Mouse (Mus musculus): ENCODE results near the gene Chd9.

Gene Chd9

DNA sequence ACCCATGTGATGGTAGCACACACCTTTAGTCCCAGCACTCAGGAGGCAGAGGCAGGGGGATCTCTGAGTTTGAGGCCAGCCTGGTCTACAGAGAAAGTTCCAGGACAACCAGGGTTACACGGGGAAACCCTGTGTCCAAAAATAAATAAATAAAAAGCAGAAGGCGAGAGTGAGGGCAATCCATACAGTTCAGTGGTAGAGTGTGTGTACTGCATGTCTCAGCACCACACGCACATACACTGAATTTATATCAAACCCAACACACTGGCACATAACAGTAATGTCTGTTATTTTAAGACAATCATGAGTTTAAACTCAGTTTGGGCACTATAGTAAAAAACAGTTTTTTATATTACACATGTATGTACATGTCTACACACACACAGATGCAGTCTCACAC, 153.9 kb downstream of the Chd9 start:
- DNase-seq = no peak

GRCm38 (mm10) chr8:91019726-91020125, 191.6 kb downstream of the Chd9 start:
- peak; percentile 54 for DNase-seq

GRCm38 (mm10) chr8:91034417-91034816, 206.3 kb downstream of the Chd9 start:
- DNase-seq = no peak

GRCm38 (mm10) chr8:91036905-91037304, 208.8 kb downstream of the Chd9 start:
- no peak for DNase-seq

GRCm38 (mm10) chr8:91038637-91039036, 210.5 kb downstream of the Chd9 start:
- DNase-seq = no peak

GRCm38 (mm10) chr8:91046370-91046769, 218.2 kb downstream of the Chd9 start:
- no peak for DNase-seq

GRCm38 (mm10) chr8:91051037-91051436, 222.9 kb downstream of the Chd9 start:
- peak; percentile 52 for DNase-seq

GRCm38 (mm10) chr8:91054418-91054817, 226.3 kb downstream of the Chd9 start:
- no peak for DNase-seq

GRCm38 (mm10) chr8:91056848-91057247, 228.7 kb downstream of the Chd9 start:
- no peak for DNase-seq

- no peak for DNase-seq
These were observed 231.0 kb downstream of the Chd9 start for GRCm38 (mm10) chr8:91059086-91059578.

- DNase-seq = no peak
These were observed 231.8 kb downstream of the Chd9 start for GRCm38 (mm10) chr8:91059884-91060510.

DNA sequence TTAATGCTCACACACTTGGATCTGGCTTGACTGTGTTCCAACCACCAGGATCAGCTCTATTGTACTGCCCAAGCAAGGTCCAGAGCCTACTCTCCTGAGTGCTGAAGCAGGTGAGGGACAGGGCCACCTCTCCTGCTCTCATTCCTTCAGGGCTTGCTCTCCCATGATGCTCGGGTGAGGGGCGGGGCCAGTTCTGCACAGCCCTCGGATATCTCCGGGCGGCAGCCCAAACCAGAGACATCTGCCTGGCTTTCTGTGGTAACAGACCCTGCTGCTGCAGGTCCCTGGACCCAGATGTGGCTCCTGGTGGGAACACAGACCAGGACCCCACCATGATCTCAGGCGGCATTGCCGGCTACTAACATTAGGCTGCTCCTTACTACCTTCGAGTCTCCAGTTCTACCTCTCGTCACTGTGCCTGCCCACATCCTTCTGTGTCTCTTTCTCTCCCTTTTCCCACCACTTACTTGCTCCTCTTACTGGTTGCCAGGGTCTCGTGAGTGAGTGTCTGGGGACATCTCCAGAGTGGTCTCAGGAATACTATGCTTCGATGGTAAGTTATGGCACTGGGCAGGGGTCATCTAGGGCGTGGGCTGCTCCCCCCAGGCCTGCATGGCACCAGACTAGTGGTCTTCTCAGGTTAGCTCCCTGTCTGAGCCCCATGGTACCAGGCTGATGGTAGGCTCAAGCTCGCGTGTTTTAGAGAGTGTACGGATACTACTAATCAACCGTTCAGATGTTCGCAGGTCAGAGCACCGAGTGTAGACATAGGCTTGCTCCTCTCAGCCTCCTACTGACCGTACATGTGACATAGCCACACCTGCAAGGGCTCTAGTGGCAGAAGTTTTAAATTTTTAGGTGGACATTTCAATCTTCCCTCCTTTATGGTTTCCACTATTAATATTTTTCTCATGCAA, 232.7 kb downstream of the Chd9 start:
- no peak for DNase-seq

DNA sequence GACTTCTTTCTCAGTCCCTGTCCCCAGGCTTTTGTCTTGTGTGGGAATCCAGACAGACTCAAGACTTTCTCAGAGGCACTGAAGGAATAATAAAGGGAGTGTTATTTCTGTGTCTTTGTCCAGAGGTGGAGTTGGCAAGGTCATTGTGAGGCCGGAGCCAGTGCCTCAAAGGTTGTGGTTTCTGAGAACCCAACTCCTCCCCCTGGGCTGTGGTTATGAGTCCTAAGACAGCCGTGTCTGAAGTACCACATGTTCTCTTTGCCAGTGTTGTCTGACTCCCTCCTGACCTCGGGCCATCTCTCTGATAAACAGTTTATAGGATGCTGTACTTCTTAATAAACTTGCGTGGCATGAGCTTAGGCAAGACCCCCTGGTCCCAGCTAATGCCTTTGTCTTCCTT, 237.0 kb downstream of the Chd9 start:
- no peak for DNase-seq

DNA sequence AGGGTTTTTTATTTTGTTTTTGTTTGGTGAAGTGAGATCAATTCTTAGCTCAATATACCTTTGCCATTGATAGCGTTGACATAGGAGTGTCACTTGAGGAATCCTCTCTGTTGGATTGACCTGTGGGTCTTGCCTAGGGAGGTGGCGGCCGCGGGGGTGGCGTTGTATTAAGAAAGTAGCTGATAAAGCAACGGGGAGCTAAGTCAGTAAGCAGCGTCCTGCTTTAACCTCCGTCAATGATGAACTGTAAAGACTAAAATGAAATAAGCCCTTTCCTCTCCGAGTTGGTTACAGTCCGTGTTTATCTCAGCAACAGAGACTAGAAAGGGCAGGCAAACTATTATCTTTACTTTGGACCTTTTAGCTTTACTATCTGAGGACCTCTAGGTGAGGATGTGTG, 241.3 kb downstream of the Chd9 start:
- no peak for DNase-seq

- peak; percentile 97 for DNase-seq
These were observed 241.7 kb downstream of the Chd9 start, which contains the start of gene Rbl2 for GRCm38 (mm10) chr8:91069834-91070233. Rbl2 (plus strand) TSS chr8:91070057.

DNA sequence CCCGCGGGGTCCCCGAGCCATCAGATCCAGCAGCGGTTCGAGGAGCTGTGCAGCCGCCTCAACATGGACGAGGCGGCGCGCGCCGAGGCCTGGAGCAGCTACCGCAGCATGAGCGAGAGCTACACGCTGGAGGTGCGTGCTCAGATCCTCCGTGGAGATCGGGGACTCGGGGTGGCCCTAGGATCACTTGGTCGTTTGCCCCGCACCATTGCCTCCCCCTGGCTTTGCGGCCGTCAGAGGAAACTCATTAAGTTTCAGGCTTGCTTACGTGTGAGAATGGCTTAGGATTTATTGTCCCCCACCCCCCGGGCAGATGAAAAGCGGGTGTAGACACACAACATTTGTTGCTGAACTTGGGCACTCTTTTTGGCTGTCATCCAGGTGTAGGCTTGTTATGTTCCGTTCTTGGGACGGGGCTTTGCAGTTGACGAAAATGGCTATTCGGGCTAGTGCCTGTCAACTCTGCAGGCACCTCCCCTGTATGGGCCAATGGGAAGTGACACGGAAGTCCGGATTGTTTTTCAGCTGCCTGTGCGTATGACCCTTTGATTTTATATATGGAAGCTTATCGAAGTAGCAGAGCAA, 242.2 kb downstream of the Chd9 start:
- DNase-seq = peak; percentile 55

DNA sequence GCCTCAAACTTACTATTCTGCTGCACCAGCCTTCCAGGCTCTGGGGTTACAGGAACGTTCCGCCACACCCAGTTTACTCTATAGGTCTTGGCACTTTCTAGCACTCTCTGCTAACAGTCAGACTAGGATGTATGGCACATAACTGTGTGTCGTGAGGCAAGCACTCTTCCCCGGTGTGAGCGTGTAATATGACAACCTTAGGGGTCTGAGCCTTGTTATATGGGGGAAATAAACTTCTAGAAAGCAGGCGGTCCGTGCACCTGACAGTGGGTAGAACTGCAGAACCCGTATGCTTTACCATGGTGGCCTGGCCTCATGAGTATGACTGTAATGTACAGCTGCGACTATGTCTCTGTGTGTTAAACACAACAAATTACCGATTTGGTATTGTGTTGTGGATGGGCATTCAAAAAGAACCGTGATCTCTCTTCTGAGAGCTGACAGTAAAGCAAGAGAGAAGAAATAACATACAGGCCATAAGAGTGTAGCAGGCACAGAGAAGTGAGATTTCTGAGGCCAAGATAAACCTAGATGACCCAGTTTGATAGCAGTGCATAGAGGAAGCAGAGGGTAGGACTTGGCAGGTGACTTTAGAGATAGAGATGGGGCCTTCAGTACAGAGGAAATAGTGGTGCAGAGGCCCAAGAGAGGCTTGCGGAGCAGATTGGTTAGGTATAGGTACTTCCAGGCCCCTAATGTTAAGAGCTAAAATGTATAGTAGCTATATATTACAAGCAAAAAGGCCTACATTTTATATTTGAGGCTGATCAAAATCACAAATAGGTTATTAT, 249.1 kb downstream of the Chd9 start:
- DNase-seq = no peak

- no peak for DNase-seq
These were observed 251.5 kb downstream of the Chd9 start for GRCm38 (mm10) chr8:91079678-91080077.

DNA sequence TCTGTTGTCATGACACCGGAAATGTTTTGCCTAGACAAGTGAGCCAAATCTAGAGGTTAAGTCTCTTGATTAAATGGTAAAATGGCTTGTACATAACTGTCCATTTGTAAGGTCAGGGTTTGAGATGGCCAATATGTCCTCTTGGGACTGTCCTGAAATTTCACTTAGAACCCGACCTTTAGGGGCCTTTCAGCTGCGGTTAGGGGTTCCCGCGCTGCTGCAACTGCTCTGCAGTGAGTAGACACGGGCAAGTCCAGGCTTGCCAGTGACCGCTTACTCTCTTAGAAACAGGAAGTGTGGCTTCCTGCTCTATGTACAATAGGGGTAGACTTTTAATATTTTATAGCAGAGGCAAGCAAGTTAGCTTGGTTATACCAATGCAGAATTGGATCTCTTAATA, 253.8 kb downstream of the Chd9 start:
- DNase-seq = no peak

GRCm38 (mm10) chr8:91082428-91082827, 254.3 kb downstream of the Chd9 start:
- DNase-seq = no peak

- no peak for DNase-seq
These were observed 260.3 kb downstream of the Chd9 start for GRCm38 (mm10) chr8:91088452-91088851.

DNA sequence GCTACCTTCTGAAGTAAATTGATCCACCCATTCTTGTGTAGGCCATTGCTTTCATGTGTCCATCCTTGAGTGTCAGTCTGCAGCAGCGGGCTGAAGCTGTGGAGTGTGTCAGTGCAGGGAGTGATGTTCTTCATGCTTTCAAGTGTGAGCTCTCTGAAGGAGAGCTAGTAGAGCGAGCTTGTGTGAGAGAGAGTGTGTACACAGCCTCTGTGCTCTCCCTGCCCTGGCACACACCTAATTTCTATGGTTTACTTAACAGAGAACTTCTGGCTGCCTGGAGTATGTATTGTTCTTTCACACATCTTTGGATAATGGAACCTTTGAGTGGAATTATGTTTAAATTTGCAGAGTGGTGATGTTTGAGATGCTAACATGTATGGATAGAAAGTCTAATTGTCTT, 261.4 kb downstream of the Chd9 start:
- no peak for DNase-seq

GRCm38 (mm10) chr8:91094135-91094534, 266.0 kb downstream of the Chd9 start:
- DNase-seq = no peak
